Mouse (Mus musculus): ENCODE measurements around the gene Nr2c2ap. TPM values are rescaled to one million over a fixed set of nuclear protein-coding genes. Genes with fewer than 3 reads are reported as not detected.

Nr2c2ap gene
- polyA plus RNA-seq, 1 experiment from 2014 or later: 46.0 TPM

DNA sequence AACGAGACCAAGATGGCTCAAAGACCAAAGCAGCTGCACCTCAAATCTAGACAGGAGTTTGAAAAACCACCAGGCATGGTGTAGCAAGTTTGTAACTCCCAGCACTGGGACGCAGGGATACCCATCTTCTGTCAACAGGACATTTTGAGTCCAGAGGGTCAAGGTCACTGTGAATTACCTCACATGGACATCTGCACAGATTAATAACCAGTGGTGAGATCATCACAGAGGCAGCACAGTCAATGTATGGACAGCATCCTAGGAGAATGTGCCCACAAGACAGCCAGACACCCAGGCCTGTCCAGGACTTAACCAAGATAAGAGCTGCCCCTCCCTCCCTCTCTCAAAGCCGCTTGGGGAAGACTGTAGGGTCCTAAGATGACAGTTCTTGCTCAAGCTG lies 39.0 kb downstream of the Nr2c2ap start:
- no peaks in the 10 kb centered on the region for H3K36me3 ChIP-seq (ENCODE audit: control insufficient read depth, insufficient read depth, low read length)
- no peaks in the 10 kb centered on the region for H3K9me3 ChIP-seq (replicated peaks; ENCODE audit: control insufficient read depth, low read length)
- no peak overlapping the region for H3K4me2 ChIP-seq (ENCODE audit: low read length)
- no peak overlapping the region for H3K27ac ChIP-seq (ENCODE audit: low read depth, low read length)
- H3K9ac ChIP-seq (ENCODE audit: low read length): no peak overlapping the region
- no peak for DNase-seq (ENCODE audit: low spot score)
- 0 out of 2 replicates have a peak, but pooled peaks cover 4% of the 10 kb centered on the region for H3K27me3 ChIP-seq (replicated peaks; ENCODE audit: control insufficient read depth, insufficient read depth, low read length)
- WGBS: 82% methylated on average over 3 of the region's 3 CpGs
- H3K4me3 ChIP-seq (ENCODE audit: low read depth, low read length): no peak overlapping the region
- ATAC-seq: no peak
- peaks cover 7% of the 10 kb centered on the region; the same call in 1 of the 2 replicates for H3K4me1 ChIP-seq (ENCODE audit: control insufficient read depth, insufficient read depth, low read length)

DNA sequence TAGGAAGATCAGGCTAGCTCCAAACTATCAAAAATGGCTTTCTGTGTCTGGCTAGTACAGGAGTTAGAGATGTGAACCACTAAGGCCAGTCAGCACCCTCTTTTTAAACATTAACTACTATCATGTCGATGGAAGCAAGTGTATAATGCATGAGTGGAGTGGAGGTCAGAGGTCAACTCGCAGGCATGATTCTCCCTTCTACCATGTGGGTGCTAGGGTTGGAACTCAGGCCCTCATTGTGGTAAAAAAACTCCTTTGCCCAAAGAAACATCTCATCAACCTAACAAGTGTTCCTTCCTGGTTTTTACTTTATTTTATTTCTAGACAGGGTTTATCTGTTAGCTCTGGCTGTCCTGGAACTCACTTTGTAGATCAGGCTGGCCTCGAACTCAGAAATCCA lies 39.6 kb downstream of the Nr2c2ap start:
- Histone ChIP-seq H3K36me3 (ENCODE audit: control insufficient read depth, insufficient read depth, low read length) (no peaks in the 10 kb centered on the region), H3K4me2 (ENCODE audit: low read length) (no peak overlapping the region), H3K27me3 (replicated peaks; ENCODE audit: control insufficient read depth, insufficient read depth, low read length) (no peaks in the 10 kb centered on the region), H3K4me3 (ENCODE audit: low read depth, low read length) (no peak overlapping the region), H3K4me1 (ENCODE audit: control insufficient read depth, insufficient read depth, low read length) (peaks cover 7% of the 10 kb centered on the region; the same call in 1 of the 2 replicates), H3K9ac (ENCODE audit: low read length) (no peak overlapping the region), H3K27ac (ENCODE audit: low read depth, low read length) (no peak overlapping the region), H3K9me3 (replicated peaks; ENCODE audit: control insufficient read depth, low read length) (no peaks in the 10 kb centered on the region)
- ATAC-seq: no peak
- no peak for DNase-seq (ENCODE audit: low spot score)
- WGBS: 82% methylated on average over 3 of the region's 3 CpGs

DNA sequence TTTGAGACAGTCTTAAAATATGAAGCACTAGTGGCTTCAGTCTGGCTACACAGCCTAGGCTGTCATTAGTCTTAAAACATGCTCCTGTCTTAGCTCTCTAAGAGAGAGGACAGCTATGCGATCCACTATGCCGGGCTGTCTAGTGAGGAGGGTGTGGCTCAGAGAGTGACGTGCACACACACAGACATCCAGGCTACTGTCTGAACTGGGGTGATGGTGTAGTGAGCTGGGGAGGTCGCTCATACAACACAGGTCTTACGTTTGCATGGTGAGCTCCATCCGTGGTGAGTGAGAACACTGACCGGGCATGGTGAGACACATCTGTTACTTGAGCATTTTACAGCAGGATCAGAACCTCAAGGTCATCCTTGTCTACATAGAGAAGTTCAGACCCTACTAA lies 40.1 kb downstream of the Nr2c2ap start:
- no peaks in the 10 kb centered on the region for H3K9me3 ChIP-seq (replicated peaks; ENCODE audit: control insufficient read depth, low read length)
- peaks cover 7% of the 10 kb centered on the region; the same call in 1 of the 2 replicates for H3K4me1 ChIP-seq (ENCODE audit: control insufficient read depth, insufficient read depth, low read length)
- H3K4me2 ChIP-seq (ENCODE audit: low read length): peak overlapping the region; percentile 62; the same call in 1 of the 2 replicates
- WGBS: 88% methylated on average over 7 of the region's 7 CpGs
- no peak overlapping the region for H3K9ac ChIP-seq (ENCODE audit: low read length)
- no peaks in the 10 kb centered on the region for H3K27me3 ChIP-seq (replicated peaks; ENCODE audit: control insufficient read depth, insufficient read depth, low read length)
- DNase-seq (ENCODE audit: low spot score) (no peak), ATAC-seq (no peak)
- H3K27ac ChIP-seq (ENCODE audit: low read depth, low read length): no peak overlapping the region
- H3K36me3 ChIP-seq (ENCODE audit: control insufficient read depth, insufficient read depth, low read length): no peaks in the 10 kb centered on the region
- no peak overlapping the region for H3K4me3 ChIP-seq (ENCODE audit: low read depth, low read length)

DNA sequence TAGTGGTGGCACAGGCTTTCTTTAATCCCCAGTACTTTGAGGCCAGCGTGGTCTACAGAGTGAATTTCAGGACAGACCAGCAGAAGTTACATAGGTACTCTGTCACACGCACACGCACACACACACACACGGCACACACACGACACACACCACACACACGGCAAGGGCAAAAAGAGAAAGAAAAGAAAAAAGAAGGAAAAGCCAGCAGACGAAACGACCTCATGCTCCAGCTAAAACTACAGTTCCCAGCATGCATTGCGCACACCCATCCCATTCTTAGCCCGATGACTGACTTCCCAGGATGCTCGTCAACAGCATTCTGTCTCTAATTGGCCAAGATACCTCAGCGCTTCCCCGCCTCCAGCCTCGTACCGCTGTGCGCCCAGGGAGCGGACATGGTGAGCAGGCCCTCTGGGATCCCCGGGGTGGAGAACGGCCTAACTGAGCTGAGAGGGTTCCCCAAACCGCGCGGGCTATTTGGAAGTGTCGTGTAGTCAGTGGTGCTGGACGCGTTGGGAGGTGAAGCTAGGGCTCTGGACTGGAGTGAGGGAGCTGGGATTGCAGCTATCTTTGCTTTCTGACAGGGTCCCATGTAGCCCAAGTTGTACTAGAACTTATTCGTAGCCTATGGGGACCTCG lies 41.0 kb downstream of the Nr2c2ap start, which contains the start of gene Tmem161a:
Gene Tmem161a (plus strand): TSS at position 314 of the 639 bp plus-strand sequence.
- no peaks in the 10 kb centered on the region for H3K27me3 ChIP-seq (replicated peaks; ENCODE audit: control insufficient read depth, insufficient read depth, low read length)
- DNase-seq (ENCODE audit: low spot score) (peak; percentile 98), ATAC-seq (peak; percentile 99)
- WGBS: 3% methylated on average over 27 of the region's 27 CpGs
- H3K9me3 ChIP-seq (replicated peaks; ENCODE audit: control insufficient read depth, low read length): no peaks in the 10 kb centered on the region
- peak within 1 kb of the TSS; percentile 54 for H3K4me3 ChIP-seq (ENCODE audit: low read depth, low read length)
- no peak within 1 kb of the TSS for H3K27ac ChIP-seq (ENCODE audit: low read depth, low read length)
- H3K4me2 ChIP-seq (ENCODE audit: low read length): peak within 1 kb of the TSS; percentile 62
- peak within 1 kb of the TSS; percentile 69 for H3K9ac ChIP-seq (ENCODE audit: low read length)
- peaks cover 7% of the 10 kb centered on the region; the same call in 1 of the 2 replicates for H3K4me1 ChIP-seq (ENCODE audit: control insufficient read depth, insufficient read depth, low read length)
- peaks cover 5% of the 10 kb centered on the region for H3K36me3 ChIP-seq (ENCODE audit: control insufficient read depth, insufficient read depth, low read length)

GRCm38 (mm10) chr8:70173320-70173719 lies 42.2 kb downstream of the Nr2c2ap start:
- Histone ChIP-seq H3K9ac (ENCODE audit: low read length) (no peak overlapping the region; the same call in 1 of the 2 replicates), H3K4me3 (ENCODE audit: low read depth, low read length) (0 out of 2 replicates have a peak overlapping the region, but pooled peaks have one; percentile 54), H3K27ac (ENCODE audit: low read depth, low read length) (no peak overlapping the region), H3K4me2 (ENCODE audit: low read length) (peak overlapping the region; percentile 62), H3K36me3 (ENCODE audit: control insufficient read depth, insufficient read depth, low read length) (peaks cover 15% of the 10 kb centered on the region), H3K4me1 (ENCODE audit: control insufficient read depth, insufficient read depth, low read length) (peaks cover 7% of the 10 kb centered on the region; the same call in 1 of the 2 replicates), H3K27me3 (replicated peaks; ENCODE audit: control insufficient read depth, insufficient read depth, low read length) (no peaks in the 10 kb centered on the region), H3K9me3 (replicated peaks; ENCODE audit: control insufficient read depth, low read length) (no peaks in the 10 kb centered on the region)
- no peak for DNase-seq (ENCODE audit: low spot score)
- WGBS: 88% methylated on average over 5 of the region's 5 CpGs
- ATAC-seq: no peak

DNA sequence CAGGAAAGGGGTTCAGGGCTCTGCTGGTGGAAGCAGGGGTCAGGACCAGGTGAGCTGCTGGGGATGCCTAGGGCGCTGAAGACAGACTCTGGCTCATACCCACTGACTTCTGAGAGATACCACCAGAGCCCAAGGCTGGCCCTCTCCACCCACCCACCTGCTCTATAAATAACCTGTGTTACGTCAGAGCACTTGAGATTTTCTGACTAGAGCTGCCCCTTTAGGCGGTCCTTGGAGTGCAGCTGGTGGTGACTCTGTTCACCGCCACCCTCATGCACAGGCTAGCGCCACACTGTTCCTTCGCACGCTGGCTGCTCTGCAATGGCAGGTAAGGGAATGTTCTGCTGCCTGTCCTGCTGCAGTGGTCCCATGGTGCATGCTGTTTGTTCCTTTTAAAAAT lies 42.9 kb downstream of the Nr2c2ap start:
- no peaks in the 10 kb centered on the region for H3K9me3 ChIP-seq (replicated peaks; ENCODE audit: control insufficient read depth, low read length)
- H3K4me1 ChIP-seq (ENCODE audit: control insufficient read depth, insufficient read depth, low read length): peaks cover 7% of the 10 kb centered on the region; the same call in 1 of the 2 replicates
- H3K9ac ChIP-seq (ENCODE audit: low read length): peak overlapping the region; percentile 21; the same call in 1 of the 2 replicates
- no peak overlapping the region for H3K4me2 ChIP-seq (ENCODE audit: low read length)
- ATAC-seq (no peak), DNase-seq (ENCODE audit: low spot score) (no peak)
- 91% methylated on average over 7 of the region's 7 CpGs for WGBS
- H3K27me3 ChIP-seq (replicated peaks; ENCODE audit: control insufficient read depth, insufficient read depth, low read length): no peaks in the 10 kb centered on the region
- H3K27ac ChIP-seq (ENCODE audit: low read depth, low read length): no peak overlapping the region
- peaks cover 15% of the 10 kb centered on the region for H3K36me3 ChIP-seq (ENCODE audit: control insufficient read depth, insufficient read depth, low read length)
- H3K4me3 ChIP-seq (ENCODE audit: low read depth, low read length): no peak overlapping the region

DNA sequence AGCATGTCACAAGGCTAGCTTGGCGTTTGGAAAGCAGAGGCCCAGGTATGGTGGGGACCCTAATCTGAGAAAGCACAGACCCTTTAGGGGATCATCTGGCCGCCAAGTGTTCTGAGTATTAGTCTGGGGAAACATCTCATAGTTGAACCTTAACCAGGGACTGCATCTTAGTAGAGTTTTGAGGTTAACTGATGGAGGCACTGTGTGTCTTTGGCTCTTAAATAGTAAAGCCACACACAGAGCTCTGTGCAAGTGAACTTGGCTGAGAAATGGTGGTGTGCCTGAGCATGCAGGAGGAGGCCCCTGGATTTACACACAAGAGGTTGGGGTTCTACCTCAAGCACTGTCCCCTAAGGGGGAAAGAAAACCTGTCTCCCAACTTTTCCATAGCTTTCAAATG lies 47.1 kb downstream of the Nr2c2ap start:
- no peak overlapping the region for H3K9ac ChIP-seq (ENCODE audit: low read length)
- ATAC-seq (no peak), DNase-seq (ENCODE audit: low spot score) (no peak)

GRCm38 (mm10) chr8:70179082-70179481 lies 47.9 kb downstream of the Nr2c2ap start:
- H3K27me3 ChIP-seq (replicated peaks; ENCODE audit: control insufficient read depth, insufficient read depth, low read length): no peaks in the 10 kb centered on the region
- no peak overlapping the region for H3K9ac ChIP-seq (ENCODE audit: low read length)
- no peak overlapping the region for H3K4me3 ChIP-seq (ENCODE audit: low read depth, low read length)
- no peak overlapping the region for H3K27ac ChIP-seq (ENCODE audit: low read depth, low read length)
- peaks cover 40% of the 10 kb centered on the region for H3K36me3 ChIP-seq (ENCODE audit: control insufficient read depth, insufficient read depth, low read length)
- no peaks in the 10 kb centered on the region for H3K9me3 ChIP-seq (replicated peaks; ENCODE audit: control insufficient read depth, low read length)
- DNase-seq (ENCODE audit: low spot score) (no peak), ATAC-seq (no peak)
- H3K4me1 ChIP-seq (ENCODE audit: control insufficient read depth, insufficient read depth, low read length): no peaks in the 10 kb centered on the region
- 100% methylated on average over 4 of the region's 4 CpGs for WGBS
- no peak overlapping the region for H3K4me2 ChIP-seq (ENCODE audit: low read length)

More for the DNA sequence above, 47.1 kb downstream of the Nr2c2ap start:
- no peaks in the 10 kb centered on the region for H3K27me3 ChIP-seq (replicated peaks; ENCODE audit: control insufficient read depth, insufficient read depth, low read length)
- H3K4me2 ChIP-seq (ENCODE audit: low read length): no peak overlapping the region
- H3K36me3 ChIP-seq (ENCODE audit: control insufficient read depth, insufficient read depth, low read length): peaks cover 40% of the 10 kb centered on the region
- no peaks in the 10 kb centered on the region for H3K4me1 ChIP-seq (ENCODE audit: control insufficient read depth, insufficient read depth, low read length)
- H3K4me3 ChIP-seq (ENCODE audit: low read depth, low read length): no peak overlapping the region
- no peaks in the 10 kb centered on the region for H3K9me3 ChIP-seq (replicated peaks; ENCODE audit: control insufficient read depth, low read length)
- no peak overlapping the region for H3K27ac ChIP-seq (ENCODE audit: low read depth, low read length)
- 90% methylated on average over 2 of the region's 2 CpGs for WGBS

GRCm38 (mm10) chr8:70181212-70181902 lies 50.2 kb downstream of the Nr2c2ap start:
- WGBS: 91% methylated on average over 16 of the region's 16 CpGs
- no peak overlapping the region for H3K4me3 ChIP-seq (ENCODE audit: low read depth, low read length)
- no peaks in the 10 kb centered on the region for H3K4me1 ChIP-seq (ENCODE audit: control insufficient read depth, insufficient read depth, low read length)
- H3K9ac ChIP-seq (ENCODE audit: low read length): no peak overlapping the region; the same call in 1 of the 2 replicates
- DNase-seq (ENCODE audit: low spot score) (no peak), ATAC-seq (no peak)
- H3K27ac ChIP-seq (ENCODE audit: low read depth, low read length): no peak overlapping the region
- peaks cover 40% of the 10 kb centered on the region for H3K36me3 ChIP-seq (ENCODE audit: control insufficient read depth, insufficient read depth, low read length)
- H3K27me3 ChIP-seq (replicated peaks; ENCODE audit: control insufficient read depth, insufficient read depth, low read length): no peaks in the 10 kb centered on the region
- no peak overlapping the region for H3K4me2 ChIP-seq (ENCODE audit: low read length)
- no peaks in the 10 kb centered on the region for H3K9me3 ChIP-seq (replicated peaks; ENCODE audit: control insufficient read depth, low read length)
